Mouse (Mus musculus) brain, embryonic 14.5 days (tissue): ENCODE measurements at regions not wholly inside any gene's neighbourhood (a gene's known extent, or its start where the extent isn't known, plus 50 kb on each side); places are given as distances from the start of the nearest gene placed in this dataset.

ENCODE experiments used
- CTCF ChIP-seq: fragments of 200-500 bp; IDR thresholded peaks from 2 replicates; pipeline ENCODE4 v1.5.1; 2012; ENCODE audit warnings: inconsistent platforms, mild to moderate bottlenecking, moderate library complexity, borderline replicate concordance; ENCODE audit not compliant: insufficient read depth, insufficient read length; ENCODE audit errors: extremely low read depth
- POLR2A ChIP-seq: fragments of 200-500 bp; IDR thresholded peaks from 2 replicates; pipeline ENCODE4 v1.6.1; 2012; ENCODE audit warnings: mild to moderate bottlenecking, inconsistent platforms, borderline replicate concordance; ENCODE audit not compliant: poor library complexity, insufficient read depth, insufficient read length, severe bottlenecking; ENCODE audit errors: extremely low read depth

- no peak for TF ChIP-seq POLR2A
- TF ChIP-seq CTCF = no peak
Observed at GRCm38 (mm10) chr8:10910244-10910872, 97.9 kb downstream of the Irs2 start.
